Mouse (Mus musculus) gastrocnemius, postnatal 14 days (tissue): ENCODE data around the gene AW822073. TPM values are rescaled to one million over a fixed set of nuclear protein-coding genes. Genes with fewer than 3 reads are reported as not detected.
"Not testable (repeated sequence)": the region's sequence is repeated elsewhere in the genome, so short reads cannot be mapped to it uniquely, and the experiment has no call there.

Experiments
- DNase-seq: peaks from one replicate; pipeline ENCODE4 v3.0.0; 2021; ENCODE audit warnings: mixed read lengths
- intact Hi-C: fragments of 180-260 bp; cut with DNase I; formaldehyde crosslinking; loops from one replicate; pipeline ENCODE4 v1.15.1; 2025; ENCODE audit warnings: low total_unique reads
- total RNA-seq, 2 experiments: library from RNA; stranded (reverse); gene quantifications; 2 replicates each; pipeline ENCODE4 v1.2.3; 2021

Gene AW822073
- total RNA-seq, 2 experiments from 2014 or later = not detected

GRCm38 (mm10) chr10:58223972-58224805 is 541 bp downstream of the AW822073 start:
- peak; percentile 81 for DNase-seq
- intact Hi-C loops = not testable (repeated sequence)

- intact Hi-C loops, DNase-seq: not testable (repeated sequence)
Observed at GRCm38 (mm10) chr10:58223161-58223560, 1.6 kb downstream of the AW822073 start.

DNA sequence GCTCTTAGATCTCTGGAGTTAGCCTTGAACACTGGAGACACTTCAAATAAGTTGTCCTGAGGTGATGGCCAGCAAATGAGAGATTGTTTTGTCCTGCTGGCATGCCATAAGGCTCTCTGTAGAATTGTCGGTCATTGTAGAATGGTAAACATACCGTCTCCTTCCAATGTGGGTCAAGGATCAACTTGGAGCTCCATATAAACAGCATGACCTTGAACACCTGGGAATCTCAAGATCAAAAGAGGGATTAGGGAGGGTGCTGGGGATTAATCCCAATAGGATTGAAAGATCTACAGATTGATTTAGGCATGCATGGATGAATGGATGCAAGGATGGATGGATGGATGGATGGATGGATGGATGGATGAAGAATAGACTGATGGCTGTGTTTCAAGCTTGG is 3.2 kb downstream of the AW822073 start:
- DNase-seq, intact Hi-C loops: not testable (repeated sequence)

DNA sequence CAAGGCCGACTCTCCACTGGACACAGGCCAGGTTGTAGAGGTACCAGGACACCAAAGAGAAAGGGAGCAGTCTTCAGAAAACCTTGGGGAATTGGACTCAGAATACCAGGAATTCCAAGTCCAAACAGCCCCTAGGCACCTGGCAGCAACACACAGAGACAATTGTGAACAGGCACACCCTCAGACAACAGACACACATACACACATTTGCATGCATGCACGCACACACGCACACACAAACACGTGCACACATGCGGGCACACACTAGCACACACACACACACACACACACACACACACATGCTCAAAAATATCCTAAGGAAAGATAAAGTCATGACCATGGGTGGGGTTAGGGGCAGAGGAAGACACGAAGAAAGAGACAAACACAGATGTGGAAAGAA is 4.0 kb downstream of the AW822073 start:
- intact Hi-C loops = no loop called here
- peak; percentile 38 for DNase-seq

- DNase-seq = no peak
Observed at GRCm38 (mm10) chr10:58217366-58217765, 7.4 kb downstream of the AW822073 start.

GRCm38 (mm10) chr10:58215353-58215752 is 9.4 kb downstream of the AW822073 start:
- DNase-seq = no peak
- intact Hi-C loops = no loop called here

More at GRCm38 (mm10) chr10:58217366-58217765, 7.4 kb downstream of the AW822073 start:
- intact Hi-C loops = no loop called here

DNA sequence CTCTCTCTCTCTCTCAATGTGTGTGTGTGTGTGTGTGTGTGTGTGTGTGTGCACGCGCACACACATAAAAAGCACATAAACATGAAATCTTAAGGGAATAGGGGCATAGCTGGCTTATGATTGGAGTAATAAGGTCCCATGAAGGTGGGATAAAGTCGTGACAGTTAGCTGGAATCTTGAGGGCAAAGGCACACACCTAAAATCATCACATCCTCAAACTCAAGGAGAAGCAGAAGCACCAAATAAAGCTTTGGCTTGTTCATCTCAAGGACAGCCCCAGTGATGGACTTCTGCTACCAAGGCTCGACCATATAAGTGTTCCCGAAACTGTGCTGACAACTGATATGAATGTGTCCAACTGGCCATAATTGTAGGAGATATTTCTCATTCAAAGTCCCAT is 9.8 kb downstream of the AW822073 start:
- intact Hi-C loops = no loop called here
- DNase-seq = no peak

DNA sequence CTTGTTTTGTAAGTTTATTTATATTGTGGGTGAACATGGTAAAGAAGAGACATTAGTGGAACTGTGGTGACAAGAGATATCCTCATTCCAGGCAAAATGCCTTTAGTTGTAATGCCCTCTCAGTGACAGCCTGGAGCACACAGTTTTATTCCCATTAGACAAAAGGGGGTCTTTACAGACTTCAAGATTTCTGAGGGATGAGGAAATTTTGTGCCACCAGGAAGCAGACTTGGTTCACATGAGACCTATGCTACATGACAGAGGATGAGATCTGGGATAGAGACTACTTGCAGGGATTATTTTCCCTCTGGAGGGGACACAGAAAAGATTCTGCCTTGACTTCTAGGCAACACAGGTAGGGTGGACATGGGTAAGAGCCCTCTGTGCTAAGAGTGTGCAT is 10.2 kb downstream of the AW822073 start:
- DNase-seq = no peak
- intact Hi-C loops = no loop called here

DNA sequence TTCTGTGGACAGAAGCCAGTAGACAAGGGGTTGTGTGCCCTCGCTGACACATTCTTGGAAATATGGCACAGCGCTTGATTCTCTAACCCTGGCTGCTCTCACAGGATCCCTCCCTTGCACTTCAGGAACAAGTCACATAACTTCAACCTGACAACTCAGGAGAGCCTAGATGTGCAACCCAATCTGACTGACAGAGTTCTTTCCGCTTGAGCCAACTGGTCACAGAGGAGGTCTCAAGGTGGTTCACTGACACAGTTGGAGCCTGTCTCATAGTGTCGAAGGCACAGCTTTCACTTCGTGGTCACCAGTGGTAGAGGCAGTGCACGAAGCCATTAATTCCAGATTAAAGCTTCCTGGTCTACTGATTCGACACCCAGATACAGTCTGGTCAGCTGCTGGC is 12.5 kb downstream of the AW822073 start:
- no peak for DNase-seq
- intact Hi-C loops = no loop called here

- DNase-seq = no peak
- intact Hi-C loops = no loop called here
Observed at GRCm38 (mm10) chr10:58211213-58211612, 13.5 kb downstream of the AW822073 start.

- no peak for DNase-seq
- intact Hi-C loops = no loop called here
Observed at GRCm38 (mm10) chr10:58210514-58210913, 14.2 kb downstream of the AW822073 start.

DNA sequence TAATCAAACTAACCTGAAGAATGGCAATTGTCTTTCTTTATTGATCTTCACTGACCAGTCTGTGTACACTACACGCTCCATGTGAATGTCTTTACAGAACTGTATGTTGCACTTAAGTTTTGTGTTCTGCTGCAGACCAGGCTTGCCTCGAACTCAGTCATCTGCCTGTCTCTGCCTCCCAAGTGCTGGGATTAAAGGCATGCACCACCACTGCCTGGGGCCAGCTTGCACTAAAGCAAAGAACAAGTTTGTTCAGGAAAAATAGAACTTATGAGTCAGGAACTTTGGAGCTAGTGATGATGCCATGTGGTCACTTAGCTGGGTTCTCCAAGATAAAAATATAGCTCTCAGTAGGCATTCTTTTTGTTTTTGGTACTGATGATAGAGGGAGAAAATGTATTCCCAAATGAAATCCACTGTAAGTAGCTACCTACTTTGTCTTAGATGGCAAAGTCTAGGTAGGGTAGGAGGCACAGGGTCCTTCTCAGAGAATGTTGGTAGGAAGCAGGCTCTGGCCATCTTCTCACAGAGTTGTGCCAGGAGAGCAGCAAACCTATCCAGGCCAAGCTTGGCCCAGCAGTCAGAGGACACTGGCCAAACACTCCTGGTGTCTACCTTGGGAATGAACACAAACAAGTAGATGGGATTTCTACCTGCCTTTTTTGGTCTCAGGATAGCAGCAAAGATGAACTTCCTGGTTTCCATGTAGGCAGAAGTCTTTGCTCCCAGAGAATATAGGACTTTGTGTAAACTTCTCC is 14.8 kb downstream of the AW822073 start:
- intact Hi-C loops = no loop called here
- no peak for DNase-seq

GRCm38 (mm10) chr10:58206639-58207404 is 17.9 kb downstream of the AW822073 start:
- DNase-seq = no peak

DNA sequence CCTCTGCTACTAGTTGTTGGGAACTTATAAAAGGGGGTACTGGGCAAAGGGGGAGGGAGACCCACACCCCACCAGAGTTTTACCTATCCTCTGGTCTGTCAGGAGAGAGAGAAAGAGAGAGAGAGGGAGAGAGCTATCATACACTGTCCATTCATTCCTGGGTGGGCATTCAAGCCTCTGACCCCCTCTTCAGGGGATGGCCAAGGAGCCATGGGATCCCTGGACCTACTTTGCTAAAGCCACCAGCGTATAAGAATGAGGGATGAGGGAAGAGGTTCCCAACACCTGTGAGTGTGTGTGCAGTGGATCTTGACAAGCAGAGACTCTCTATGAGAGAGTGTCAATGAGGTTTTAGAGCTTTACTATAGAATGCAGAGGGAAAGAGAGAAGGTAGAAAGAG is 18.7 kb downstream of the AW822073 start:
- intact Hi-C loops = no loop called here
- DNase-seq = no peak

More at GRCm38 (mm10) chr10:58206639-58207404, 17.9 kb downstream of the AW822073 start:
- intact Hi-C loops = no loop called here

Other genes with a start within 250 kb of the AW822073 start
- gene Duxf3, start 7.7 kb upstream of the AW822073 start, total RNA-seq = not detected
- not detected for gene Gm4981, start 11.8 kb upstream of the AW822073 start, total RNA-seq
- gene Gcc2, start 30.6 kb upstream of the AW822073 start, total RNA-seq = 10 to 100 TPM; 13.9 to 14.3 TPM
- 10 to 100 TPM; 48.4 to 70.7 TPM for gene Lims1, start 98.5 kb upstream of the AW822073 start, total RNA-seq
- 10 to 100 TPM; 45.3 to 45.6 TPM for gene Ranbp2, start 222.0 kb upstream of the AW822073 start, total RNA-seq